Mouse (Mus musculus) retina, adult 2 months (tissue): Measurements from ENCODE around the gene Nt5dc1.

Experiments used
- DNase-seq: peaks from one replicate; pipeline ENCODE4 v3.0.0-alpha.2; 2012; ENCODE audit warnings: low read depth, low spot score

Gene Nt5dc1

DNA sequence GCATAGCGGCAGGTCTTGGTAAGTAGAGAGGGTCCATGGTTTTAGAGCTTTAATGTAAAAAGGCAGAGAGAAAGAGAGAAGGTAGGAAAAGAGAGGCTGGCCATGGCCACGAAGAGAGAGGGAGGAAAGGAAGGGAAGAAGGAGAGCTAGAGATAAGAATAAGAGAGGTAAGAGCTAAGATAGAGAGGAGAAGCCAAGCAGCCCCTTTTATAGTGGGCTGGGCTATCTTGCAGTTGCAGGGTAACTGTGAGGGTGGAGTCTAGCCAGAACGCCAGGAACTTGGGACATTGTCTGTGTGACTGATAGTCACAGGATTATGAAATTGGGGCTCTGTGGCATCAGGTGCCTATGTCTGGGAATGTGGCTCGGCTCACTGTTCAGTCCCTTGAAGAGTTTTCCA is 179.8 kb downstream of the Nt5dc1 start:
- no peak for DNase-seq
